10 mouse cellular contexts compared by ENCODE assay signal in the genomic region with DNA sequence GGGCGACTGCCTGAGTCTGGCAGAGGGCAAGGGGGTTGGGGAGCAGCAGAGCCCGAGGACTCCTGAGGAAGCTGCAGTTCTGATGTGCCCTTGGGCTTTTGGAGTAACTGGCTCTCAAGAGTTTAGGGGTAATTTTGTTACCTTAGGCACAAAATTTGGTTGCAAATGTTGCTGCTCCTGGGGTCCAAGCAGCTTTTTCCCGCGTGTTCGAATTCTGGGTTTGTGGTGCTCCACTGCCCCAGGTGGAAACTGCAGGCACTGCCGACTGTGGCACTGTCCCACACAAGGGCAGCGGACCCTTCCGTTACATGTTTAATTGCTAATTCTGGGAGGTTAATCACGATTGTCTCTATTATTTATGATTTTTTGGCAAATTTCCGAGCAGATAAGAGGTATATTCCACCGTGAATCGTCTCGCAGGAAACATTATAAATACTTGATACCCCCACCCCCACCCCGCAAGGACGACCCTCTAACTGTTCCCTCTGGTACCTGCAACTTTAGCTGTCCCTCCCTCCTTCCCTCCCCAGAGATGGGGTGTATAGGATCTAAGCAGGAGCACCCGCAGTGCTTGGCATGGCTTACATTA. TPM values are rescaled to one million over a fixed set of nuclear protein-coding genes. Genes with fewer than 3 reads are reported as not detected.
DNase-seq lines count a peak whose midpoint lies in the region; ATAC-seq lines count a peak whose summit lies in the region.
"Had no signal": no experiment of that assay in that cellular context is flagged by ENCODE, and none has a peak within 500 bp of the region (broad histone marks: within the 10 kb centered on the region; RNA-seq: fewer than 3 reads in every experiment).

No protein-coding gene starts in this region.

- H3K4me2 ChIP-seq in limb, embryonic 13.5 days (replicated peaks): peak overlapping the region; percentile 40
- peak overlapping the region; percentile 32 for H3K4me2 ChIP-seq in stomach, embryonic 15.5 days

- H3K4me3 ChIP-seq in heart, embryonic 10.5 days: peak overlapping the region; percentile 32
- H3K4me3 ChIP-seq in megakaryocyte, embryonic 14.5 days (replicated peaks): peak overlapping the region; percentile 38
- peak overlapping the region; percentile 11 for H3K4me3 ChIP-seq in limb, embryonic 13.5 days
- H3K4me3 ChIP-seq in stomach, embryonic 15.5 days (replicated peaks): 0 out of 2 replicates have a peak overlapping the region, but pooled peaks have one; percentile 0

- WGBS in heart, embryonic 10.5 days: 7% methylated on average over 16 of the region's 16 CpGs
- WGBS in limb, embryonic 13.5 days: 3% methylated on average over 16 of the region's 16 CpGs
- 13% methylated on average over 16 of the region's 16 CpGs for WGBS in stomach, embryonic 15.5 days

- intact Hi-C loops in left cerebral cortex, postnatal 25 days (cut with DNase I): no loop called here

- H3K27ac ChIP-seq in heart, embryonic 10.5 days: no peak overlapping the region
- H3K27ac ChIP-seq in limb, embryonic 13.5 days: no peak overlapping the region
- no peak overlapping the region for H3K27ac ChIP-seq in stomach, embryonic 15.5 days

- no peak for DNase-seq in heart, embryonic 10.5 days (ENCODE audit: low spot score)
- DNase-seq in heart, adult 9 months (ENCODE audit: low spot score in 2 of 2): no peak
- no peak for DNase-seq in ovary, adult 18-20 months (ENCODE audit: low spot score)
- DNase-seq in left cerebral cortex, postnatal 25 days (ENCODE audit: low spot score in 2 of 2): no peak
- DNase-seq: adrenal gland, adult 2 months had no signal

- no peaks in the 10 kb centered on the region for H3K36me3 ChIP-seq in heart, embryonic 10.5 days
- no peaks in the 10 kb centered on the region for H3K36me3 ChIP-seq in megakaryocyte, embryonic 14.5 days (replicated peaks; ENCODE audit: low read length)
- H3K36me3 ChIP-seq in limb, embryonic 13.5 days: no peaks in the 10 kb centered on the region
- H3K36me3 ChIP-seq in stomach, embryonic 15.5 days: no peaks in the 10 kb centered on the region

- H3K27me3 ChIP-seq in heart, embryonic 10.5 days (ENCODE audit: insufficient read depth, poor library complexity, severe bottlenecking): peaks cover 65% of the 10 kb centered on the region
- H3K27me3 ChIP-seq in megakaryocyte, embryonic 14.5 days (replicated peaks): peaks cover 62% of the 10 kb centered on the region
- peaks cover 62% of the 10 kb centered on the region for H3K27me3 ChIP-seq in limb, embryonic 13.5 days
- H3K27me3 ChIP-seq in stomach, embryonic 15.5 days (replicated peaks): peaks cover 28% of the 10 kb centered on the region

- ATAC-seq in megakaryocyte, adult 5-6 weeks (ENCODE audit: poor library complexity, severe bottlenecking): no peak
- ATAC-seq in limb, embryonic 13.5 days (ENCODE audit: low FRiP score, low read depth): 0 out of 2 replicates have a peak, but pooled peaks have one; percentile 42
- no peak for ATAC-seq in stomach, embryonic 15.5 days (ENCODE audit: insufficient read depth, low FRiP score, low read depth)

- no peak overlapping the region for H3K9ac ChIP-seq in limb, embryonic 13.5 days
- no peak overlapping the region for H3K9ac ChIP-seq in stomach, embryonic 15.5 days

- no peaks in the 10 kb centered on the region for H3K9me3 ChIP-seq in heart, embryonic 10.5 days
- H3K9me3 ChIP-seq in megakaryocyte, embryonic 14.5 days: peaks cover 10% of the 10 kb centered on the region; the same call in 1 of the 2 replicates
- no peaks in the 10 kb centered on the region for H3K9me3 ChIP-seq in limb, embryonic 13.5 days
- no peaks in the 10 kb centered on the region for H3K9me3 ChIP-seq in stomach, embryonic 15.5 days

- peaks cover 28% of the 10 kb centered on the region for H3K4me1 ChIP-seq in heart, embryonic 10.5 days
- peaks cover 32% of the 10 kb centered on the region for H3K4me1 ChIP-seq in megakaryocyte, embryonic 14.5 days
- peaks cover 31% of the 10 kb centered on the region for H3K4me1 ChIP-seq in limb, embryonic 13.5 days
- H3K4me1 ChIP-seq in stomach, embryonic 15.5 days: peaks cover 21% of the 10 kb centered on the region

RNA-seq across cellular contexts. Expression of a gene that starts 10.9 kb away (rescaled TPM):
- polyA plus RNA-seq in heart, embryonic 10.5 days (2016; fragmentation: Nextera tagmentation; extraction: Ambion mirVana): 1.1 and 6.5 TPM in 2 replicates
- 0.13 TPM in 1 of 2 replicates, not detected in the other for polyA plus RNA-seq in megakaryocyte, embryonic 14.5 days (2012; ENCODE audit: insufficient read depth, low replicate concordance)
- total RNA-seq in megakaryocyte, adult 5-6 weeks (2015): not detected in 2 replicates
- not detected in 2 replicates for total RNA-seq in megakaryocyte, adult 5-6 weeks (2017)
- 0.65 and 0.79 TPM in 2 replicates for polyA plus RNA-seq in limb, embryonic 13.5 days (2015; fragmentation: Nextera tagmentation; extraction: Ambion mirVana)
- 5.7 and 8.1 TPM in 2 replicates for polyA plus RNA-seq in stomach, embryonic 15.5 days (2015; fragmentation: Nextera tagmentation; extraction: Ambion mirVana)
- not detected for total RNA-seq in left cerebral cortex, postnatal 25 days (2021)
- total RNA-seq: adrenal gland, adult 2 months; liver, adult 2 months had no signal
- polyA plus RNA-seq: adrenal gland, adult 2 months; liver, adult 2 months had no signal

RNA-seq across cellular contexts. Expression of a gene that starts 37.4 kb away (rescaled TPM):
- polyA plus RNA-seq in heart, embryonic 10.5 days (2016; fragmentation: Nextera tagmentation; extraction: Ambion mirVana): 252 and 322 TPM in 2 replicates
- 5.0 and 30.7 TPM in 2 replicates for polyA plus RNA-seq in megakaryocyte, embryonic 14.5 days (2012; ENCODE audit: insufficient read depth, low replicate concordance)
- total RNA-seq in megakaryocyte, adult 5-6 weeks (2015): 101 and 115 TPM in 2 replicates
- total RNA-seq in megakaryocyte, adult 5-6 weeks (2017): 31.5 and 37.8 TPM in 2 replicates
- polyA plus RNA-seq in limb, embryonic 13.5 days (2015; fragmentation: Nextera tagmentation; extraction: Ambion mirVana): 176 and 180 TPM in 2 replicates
- polyA plus RNA-seq in stomach, embryonic 15.5 days (2015; fragmentation: Nextera tagmentation; extraction: Ambion mirVana): 247 and 265 TPM in 2 replicates
- total RNA-seq in left cerebral cortex, postnatal 25 days (2021): 10 to 100 TPM; 42.6 to 45.8 TPM
